Mouse (Mus musculus): ENCODE measurements around the gene Phka1. TPM values are rescaled to one million over a fixed set of nuclear protein-coding genes. Genes with fewer than 3 reads are reported as not detected.
A peak's percentile ranks its signal among the peaks of the same experiment; 100 is the strongest.

Gene Phka1
- total RNA-seq, 2 experiments from 2014 or later = 451 to 641 TPM

DNA sequence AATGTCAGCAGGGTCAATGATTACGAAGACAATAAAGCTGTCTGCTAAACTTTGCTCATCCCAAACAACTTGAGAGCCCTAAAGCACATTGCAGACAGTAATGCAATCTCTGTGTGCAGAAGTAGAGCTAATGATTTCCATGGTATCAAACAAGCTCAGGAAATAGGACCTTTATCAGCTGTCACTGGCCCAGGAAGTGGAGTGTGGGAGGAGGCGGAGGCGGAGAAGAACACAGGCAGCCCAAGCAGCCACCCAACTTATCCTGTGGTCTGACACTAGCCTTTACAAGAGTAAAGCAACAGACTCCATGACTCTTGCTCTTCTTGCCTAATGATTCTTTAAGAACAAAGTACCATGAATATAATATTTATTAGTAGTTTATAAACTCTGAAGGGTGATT lies 165.6 kb downstream of the Phka1 start:
- intact Hi-C loops (cut with DNase I) = loop anchor here (5.0 kb wide), 1 partner anchor 261 kb away; no protein-coding TSS in a partner anchor
- no peak for DNase-seq

DNA sequence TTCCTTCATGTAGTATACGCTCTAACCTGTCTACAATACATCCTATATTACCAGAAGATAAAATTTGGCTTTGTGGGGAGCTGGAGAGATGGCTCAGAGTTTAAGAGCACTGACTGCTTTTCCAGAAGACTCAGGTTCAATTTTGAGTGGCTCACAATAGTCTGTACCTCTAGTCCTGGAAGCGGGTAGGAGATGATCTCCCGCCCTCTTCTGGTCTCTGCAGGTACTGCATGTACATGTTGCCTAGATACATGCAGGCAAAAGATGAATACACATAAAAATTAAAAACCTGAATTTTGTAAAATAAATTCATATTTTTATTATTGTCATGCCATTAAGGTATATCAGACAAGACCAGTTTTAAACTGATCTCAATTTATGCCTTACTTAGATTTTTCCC lies 167.3 kb downstream of the Phka1 start:
- intact Hi-C loops (cut with DNase I) = loop anchor here (5.0 kb wide), 1 partner anchor 259 kb away; no protein-coding TSS in a partner anchor
- peak; percentile 16 to 55 for DNase-seq

- no peak for DNase-seq
- intact Hi-C loops (cut with DNase I) = loop anchor here (5.0 kb wide), 1 partner anchor 258 kb away; no protein-coding TSS in a partner anchor
Measured at GRCm38 (mm10) chrX:102475555-102475954, 168.5 kb downstream of the Phka1 start.

Other genes with a start within 250 kb of the Phka1 start
- gene Hdac8, start 138.9 kb downstream of the Phka1 start, total RNA-seq (2021) = 1 to 10 TPM; 2.9 to 4.0 TPM
- gene Gm3880, start 42.7 kb upstream of the Phka1 start, total RNA-seq (2021) = not detected
- gene Gm9112, start 63.4 kb upstream of the Phka1 start, total RNA-seq (2021) = not detected
- not detected for gene Dmrtc1b, start 63.6 kb upstream of the Phka1 start, total RNA-seq (2021)
- not detected for gene Dmrtc1c1, start 158.7 kb upstream of the Phka1 start, total RNA-seq (2021)
- gene Dmrtc1c2, start 210.4 kb upstream of the Phka1 start, total RNA-seq (2021) = not detected
- gene 1700031F05Rik, start 223.7 kb upstream of the Phka1 start, total RNA-seq (2021) = not detected

All from gastrocnemius, postnatal 36 days (tissue).